Mouse (Mus musculus) forelimb bud, embryonic 11.5 days (tissue): ENCODE results near the gene Itsn2.
"Not testable (repeated sequence)": the region's sequence is repeated elsewhere in the genome, so short reads cannot be mapped to it uniquely, and the experiment has no call there.

ENCODE experiments used
- DNase-seq: peaks from one replicate; pipeline ENCODE4 v3.0.0-alpha.2; 2012; ENCODE audit warnings: low read depth, low spot score

Gene Itsn2

GRCm38 (mm10) chr12:4592541-4593165, at the start of gene Itsn2, which contains the start of gene Gm3625:
TSS of gene Itsn2 (plus strand) at chr12:4592638.
TSS of gene Gm3625 (minus strand) at chr12:4592927.
- DNase-seq, result peak; percentile 31

- DNase-seq, result no peak
Observed at GRCm38 (mm10) chr12:4544400-4544919, 48.0 kb upstream of the Itsn2 start.

GRCm38 (mm10) chr12:4545425-4545824, 47.0 kb upstream of the Itsn2 start:
- no peak for DNase-seq

- no peak for DNase-seq
Observed at GRCm38 (mm10) chr12:4546491-4546890, 45.9 kb upstream of the Itsn2 start.

GRCm38 (mm10) chr12:4547557-4547956, 44.9 kb upstream of the Itsn2 start:
- DNase-seq, result no peak

GRCm38 (mm10) chr12:4548053-4549013, 44.1 kb upstream of the Itsn2 start:
- peak; percentile 83 for DNase-seq

GRCm38 (mm10) chr12:4553704-4554103, 38.7 kb upstream of the Itsn2 start:
- not testable (repeated sequence) for DNase-seq

GRCm38 (mm10) chr12:4555451-4555850, 37.0 kb upstream of the Itsn2 start:
- no peak for DNase-seq

GRCm38 (mm10) chr12:4556891-4557290, 35.5 kb upstream of the Itsn2 start:
- no peak for DNase-seq

- DNase-seq, result no peak
Observed at GRCm38 (mm10) chr12:4557436-4557835, 35.0 kb upstream of the Itsn2 start.

GRCm38 (mm10) chr12:4558013-4558412, 34.4 kb upstream of the Itsn2 start:
- no peak for DNase-seq

GRCm38 (mm10) chr12:4558475-4559279, 33.8 kb upstream of the Itsn2 start:
- no peak for DNase-seq

- DNase-seq, result peak; percentile 49
Observed at GRCm38 (mm10) chr12:4571864-4572263, 20.6 kb upstream of the Itsn2 start.

- DNase-seq, result no peak
Observed at GRCm38 (mm10) chr12:4574065-4574464, 18.4 kb upstream of the Itsn2 start.

GRCm38 (mm10) chr12:4582326-4582725, 10.1 kb upstream of the Itsn2 start:
- DNase-seq, result peak; percentile 12

- DNase-seq, result no peak
Observed at GRCm38 (mm10) chr12:4587846-4588245, 4.6 kb upstream of the Itsn2 start.

GRCm38 (mm10) chr12:4588603-4589002, 3.8 kb upstream of the Itsn2 start:
- no peak for DNase-seq

GRCm38 (mm10) chr12:4592025-4592424, 413 bp upstream of the Itsn2 start:
- DNase-seq, result no peak

- DNase-seq, result peak; percentile 8
Observed at GRCm38 (mm10) chr12:4593166-4593929, 910 bp downstream of the Itsn2 start.

- no peak for DNase-seq
Observed at GRCm38 (mm10) chr12:4593930-4594391, 1.5 kb downstream of the Itsn2 start.

GRCm38 (mm10) chr12:4595055-4595454, 2.6 kb downstream of the Itsn2 start:
- no peak for DNase-seq
